Mouse (Mus musculus) liver, embryonic 14.5 days (tissue): ENCODE data around the gene Traf7. TPM values are rescaled to one million over a fixed set of nuclear protein-coding genes. Genes with fewer than 3 reads are reported as not detected.

Experiments used
- ATAC-seq: fragments of 200-750 bp; cut with Nextera tagmentation; 2 replicates; pipeline ENCODE4 v1.8.0; 2017; ENCODE audit warnings: moderate number of reproducible peaks, mild to moderate bottlenecking, moderate library complexity; ENCODE audit not compliant: insufficient read depth
- DNase-seq, 3 experiments: peaks; one replicate each; pipeline ENCODE4 v3.0.0-alpha.2; 2012 to 2013; ENCODE audit warnings: low read depth in 3 of 3, low spot score in 3 of 3
- H3K27ac ChIP-seq: fragments of 300-500 bp; sonication (generic); 2 replicates; pipeline ENCODE4 v1.5.1; 2014; ENCODE audit warnings: moderate library complexity, mild to moderate bottlenecking, control low read depth, inconsistent platforms
- H3K27me3 ChIP-seq: fragments of 300-500 bp; sonication (generic); 2 replicates; pipeline ENCODE4 v1.6.1; 2014; ENCODE audit warnings: mild to moderate bottlenecking, low read length, moderate library complexity; ENCODE audit not compliant: control insufficient read depth, insufficient read depth
- H3K36me3 ChIP-seq: fragments of 300-500 bp; sonication (generic); replicated peaks from 2 replicates; pipeline ENCODE4 v1.6.1; 2014; ENCODE audit warnings: low read depth; ENCODE audit not compliant: control insufficient read depth, insufficient read depth
- H3K4me1 ChIP-seq, 2 experiments: fragments of 200-500 bp in 1 of 2; fragments of 300-500 bp in 1 of 2; sonication (generic) in 1 of 2; replicated peaks; 2 replicates each; pipeline ENCODE4 v1.6.1; 2012 to 2014; ENCODE audit warnings: antibody characterized with exemption in 1 of 2, inconsistent platforms in 1 of 2, low read length in 1 of 2; ENCODE audit not compliant: control insufficient read depth in 2 of 2, insufficient read depth in 2 of 2
- H3K4me2 ChIP-seq: fragments of 300-500 bp; sonication (generic); 2 replicates; pipeline ENCODE4 v1.6.1; 2014; ENCODE audit warnings: low read depth, mild to moderate bottlenecking, control low read depth, moderate library complexity
- H3K4me3 ChIP-seq, 2 experiments: fragments of 200-500 bp in 1 of 2; fragments of 300-500 bp in 1 of 2; sonication (generic) in 1 of 2; 2 replicates each; pipeline ENCODE4 v1.5.1; 2012 to 2014; ENCODE audit warnings: low read depth in 2 of 2, low read length in 2 of 2, mild to moderate bottlenecking in 2 of 2, control low read depth in 1 of 2, inconsistent platforms in 1 of 2, moderate library complexity in 1 of 2; ENCODE audit not compliant: insufficient read depth in 1 of 2
- H3K9ac ChIP-seq: fragments of 300-500 bp; sonication (generic); replicated peaks from 2 replicates; pipeline ENCODE4 v1.6.1; 2014; ENCODE audit warnings: mild to moderate bottlenecking, control low read depth, moderate library complexity
- H3K9me3 ChIP-seq: fragments of 300-500 bp; sonication (generic); 2 replicates; pipeline ENCODE4 v1.6.1; 2016; ENCODE audit warnings: low read length, mixed read lengths; ENCODE audit not compliant: control insufficient read depth
- CTCF ChIP-seq: IDR thresholded peaks from 2 replicates; pipeline ENCODE4 v1.5.1; 2016; ENCODE audit warnings: antibody characterized with exemption, low read depth, control low read depth
- EP300 ChIP-seq: IDR thresholded peaks from 2 replicates; pipeline ENCODE4 v1.6.1; 2016; ENCODE audit warnings: antibody characterized with exemption, low read depth
- WGBS: fragments of 180-500 bp; shearing (Covaris S2); extraction: QIAGEN DNeasy Blood & Tissue Kit; methylation state at CpG from one replicate; pipeline ENCODE4 v1.1.7; 2014; ENCODE audit not compliant: insufficient replicate concordance; 5-methylcytosine and 5-hydroxymethylcytosine counted together
- polyA plus RNA-seq, 2 experiments: library from polyadenylated mRNA; depleted of rRNA in 1 of 2; stranded (reverse) in 1 of 2; unstranded in 1 of 2; fragments of >200 nt; fragmentation: Nextera tagmentation in 1 of 2; extraction: Ambion mirVana in 1 of 2; gene quantifications; 2 replicates each; pipeline versions ENCODE4 v1.2.1 to v1.2.3; 2012 to 2014

Traf7 gene
- polyA plus RNA-seq, 2 experiments: 25.6 to 64.2 TPM

DNA sequence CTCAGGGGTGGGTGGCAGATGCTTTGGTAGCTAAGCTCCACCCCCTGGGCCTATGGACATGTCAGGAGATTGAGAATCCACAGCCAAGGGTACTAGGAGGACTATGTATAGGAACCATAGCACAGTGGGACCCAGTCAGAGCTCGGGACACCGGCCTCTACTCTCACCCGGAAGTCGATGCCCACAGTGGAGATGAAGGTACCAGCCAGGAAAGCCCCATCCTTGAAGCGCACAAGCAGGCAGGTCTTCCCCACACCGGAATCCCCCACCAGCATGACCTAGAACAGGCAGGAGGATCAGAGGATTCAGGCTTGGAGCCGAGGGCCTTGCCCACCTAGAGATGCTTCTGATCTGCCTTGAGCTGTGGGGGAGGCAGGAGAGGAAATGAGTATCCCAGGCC lies 4.3 kb upstream of the Traf7 start:
- H3K27ac ChIP-seq: no peak overlapping the region
- H3K9ac ChIP-seq: no peak overlapping the region
- WGBS: 61% methylated on average over 7 of the region's 7 CpGs
- no peak for ATAC-seq
- H3K4me3 ChIP-seq: no peak overlapping the region
- no peak for TF ChIP-seq EP300
- no peak for TF ChIP-seq CTCF
- no peaks in the 10 kb centered on the region for H3K27me3 ChIP-seq
- no peaks in the 10 kb centered on the region for H3K9me3 ChIP-seq
- no peak for DNase-seq
- peaks cover 12 to 24% of the 10 kb centered on the region in 2 experiments for H3K4me1 ChIP-seq
- H3K36me3 ChIP-seq: no peaks in the 10 kb centered on the region
- no peak overlapping the region for H3K4me2 ChIP-seq

DNA sequence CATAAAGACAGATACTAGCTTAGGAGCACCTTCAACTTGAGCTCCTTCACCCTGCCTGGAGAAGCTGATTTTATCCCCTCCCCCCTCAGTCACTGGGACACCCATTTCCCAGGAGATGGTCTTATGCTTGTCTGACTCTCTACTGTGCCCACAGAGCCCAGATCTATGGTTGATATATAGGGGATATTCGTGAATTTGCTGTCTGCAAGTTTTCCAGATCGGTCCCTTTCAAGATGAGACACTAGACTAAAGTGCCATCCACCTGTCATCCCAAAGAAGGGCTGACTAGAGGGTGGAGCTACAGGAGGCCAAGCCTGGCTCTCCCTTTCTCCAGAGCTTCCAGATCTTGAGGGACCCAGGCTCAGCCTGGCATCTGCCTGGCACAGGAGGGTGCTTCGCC lies 3.3 kb upstream of the Traf7 start:
- Histone ChIP-seq H3K4me3 (no peak overlapping the region), H3K9ac (no peak overlapping the region), H3K27me3 (no peaks in the 10 kb centered on the region), H3K4me1 (peaks cover 18 to 33% of the 10 kb centered on the region in 2 experiments), H3K27ac (no peak overlapping the region), H3K4me2 (no peak overlapping the region), H3K36me3 (no peaks in the 10 kb centered on the region; the same call in 1 of the 2 replicates), H3K9me3 (no peaks in the 10 kb centered on the region)
- TF ChIP-seq CTCF (no peak), EP300 (no peak)
- no peak for ATAC-seq
- DNase-seq: no peak
- 28% methylated on average over 3 of the region's 3 CpGs for WGBS

DNA sequence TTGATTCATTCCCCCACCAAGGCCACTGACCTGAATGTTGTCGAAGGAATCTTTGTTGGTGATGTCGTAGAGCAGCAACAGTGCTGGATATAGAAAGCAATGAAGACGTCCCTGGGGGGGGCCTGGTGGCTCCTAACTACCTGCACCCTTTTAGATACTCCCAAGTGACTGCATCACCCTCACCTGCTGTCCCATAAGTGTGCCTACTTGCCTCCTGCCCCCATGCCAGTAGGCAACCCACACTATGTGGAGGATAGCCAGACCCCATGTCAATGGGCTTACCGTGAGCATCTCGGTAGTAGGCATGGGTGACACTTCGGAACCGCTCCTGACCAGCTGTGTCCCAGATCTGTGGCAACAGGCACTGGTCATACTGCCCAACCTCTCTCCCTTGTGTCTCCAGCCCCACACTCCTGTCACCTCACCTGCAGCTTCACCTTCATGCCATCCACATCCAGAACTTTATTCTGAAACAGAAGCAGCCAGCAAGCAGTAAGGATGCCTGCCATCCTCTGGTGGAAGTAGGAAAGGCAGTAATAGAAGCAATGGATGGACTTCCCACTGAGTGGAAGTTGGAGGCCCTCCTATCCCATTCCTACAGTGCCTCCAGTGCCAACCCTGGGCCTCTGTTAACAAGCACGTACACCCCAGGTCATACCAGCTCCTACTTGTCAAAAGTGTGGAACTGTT lies 2.8 kb upstream of the Traf7 start:
- Histone ChIP-seq H3K27me3 (no peaks in the 10 kb centered on the region), H3K9me3 (no peaks in the 10 kb centered on the region), H3K4me1 (peaks cover 18 to 36% of the 10 kb centered on the region in 2 experiments), H3K9ac (no peak overlapping the region), H3K36me3 (no peaks in the 10 kb centered on the region; the same call in 1 of the 2 replicates), H3K4me2 (peak overlapping the region; percentile 94), H3K4me3 (peak overlapping the region; percentile 84 to 93; a peak in 2 of 4 replicates), H3K27ac (peak overlapping the region; percentile 12; the same call in 1 of the 2 replicates)
- DNase-seq (no peak), ATAC-seq (no peak)
- 20% methylated on average over 8 of the region's 8 CpGs for WGBS
- TF ChIP-seq EP300 (no peak), CTCF (peak; percentile 42)

DNA sequence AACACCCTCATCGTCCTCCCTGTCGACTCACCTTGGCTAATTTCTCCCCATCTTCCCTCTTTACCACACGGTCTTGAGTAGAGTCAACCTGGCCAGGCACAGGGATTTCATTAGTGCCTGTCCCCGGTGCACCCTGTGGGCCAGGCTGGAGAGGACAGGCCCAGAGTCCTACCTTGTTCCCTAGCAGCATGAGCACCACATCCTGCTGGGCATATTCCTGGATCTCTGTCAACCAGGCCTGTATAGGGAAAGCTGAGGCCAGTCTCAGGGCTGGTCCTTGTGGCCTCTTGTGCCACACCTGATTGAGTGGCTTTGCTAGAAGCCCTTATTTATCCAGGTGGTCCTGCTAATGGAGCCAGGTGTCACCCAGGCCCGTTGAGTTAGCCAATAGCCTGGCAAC lies 2.1 kb upstream of the Traf7 start:
- Histone ChIP-seq H3K9me3 (no peaks in the 10 kb centered on the region), H3K9ac (peak overlapping the region; percentile 86), H3K4me1 (peaks cover 18 to 36% of the 10 kb centered on the region in 2 experiments), H3K36me3 (no peaks in the 10 kb centered on the region; the same call in 1 of the 2 replicates), H3K4me3 (peak overlapping the region; percentile 84 to 93), H3K27me3 (no peaks in the 10 kb centered on the region), H3K27ac (peak overlapping the region; percentile 85), H3K4me2 (peak overlapping the region; percentile 94)
- ATAC-seq (no peak), DNase-seq (no peak)
- 14% methylated on average over 5 of the region's 5 CpGs for WGBS
- TF ChIP-seq CTCF (no peak), EP300 (no peak)

DNA sequence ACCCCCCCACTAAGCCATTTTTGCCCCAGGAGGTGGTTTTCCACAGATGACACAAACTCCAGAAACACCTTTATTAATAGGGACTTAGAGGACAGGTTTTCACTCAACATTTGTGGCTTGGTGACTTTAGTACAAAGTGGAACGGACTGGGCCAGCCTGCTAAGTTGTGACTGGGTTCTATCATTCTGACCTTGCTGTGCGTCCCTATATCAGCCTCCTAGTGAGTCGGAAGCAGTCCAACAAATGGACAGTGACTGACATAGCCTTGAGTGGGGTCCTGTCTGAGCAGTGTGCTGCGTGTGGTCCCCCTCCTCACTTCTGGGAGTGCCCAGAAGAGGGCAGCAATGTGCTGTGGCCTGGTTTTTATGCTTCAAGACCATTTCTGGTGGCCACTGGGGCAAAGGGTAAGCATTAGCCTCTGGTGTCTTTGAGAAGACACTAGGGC lies 1.3 kb upstream of the Traf7 start:
- Histone ChIP-seq H3K27me3 (no peaks in the 10 kb centered on the region), H3K9ac (peak overlapping the region; percentile 86), H3K4me3 (peak overlapping the region; percentile 84 to 93), H3K4me2 (peak overlapping the region; percentile 94), H3K27ac (peak overlapping the region; percentile 85), H3K9me3 (no peaks in the 10 kb centered on the region), H3K36me3 (no peaks in the 10 kb centered on the region; the same call in 1 of the 2 replicates), H3K4me1 (peaks cover 18 to 35% of the 10 kb centered on the region in 2 experiments)
- ATAC-seq (no peak), DNase-seq (no peak)
- 2% methylated on average over 4 of the region's 4 CpGs for WGBS
- TF ChIP-seq CTCF: peak; percentile 94
- no peak for TF ChIP-seq EP300
